Mouse (Mus musculus): ENCODE results near the gene Nectin1. TPM values are rescaled to one million over a fixed set of nuclear protein-coding genes. Genes with fewer than 3 reads are reported as not detected.
A peak's percentile ranks its signal among the peaks of the same experiment; 100 is the strongest.

The Nectin1 gene
- total RNA-seq (2014; rRNA removed) (29.5 and 43.7 TPM in 2 replicates), polyA plus RNA-seq (2015; fragmentation: Nextera tagmentation; extraction: Ambion mirVana) (7.2 and 11.8 TPM in 2 replicates)

DNA sequence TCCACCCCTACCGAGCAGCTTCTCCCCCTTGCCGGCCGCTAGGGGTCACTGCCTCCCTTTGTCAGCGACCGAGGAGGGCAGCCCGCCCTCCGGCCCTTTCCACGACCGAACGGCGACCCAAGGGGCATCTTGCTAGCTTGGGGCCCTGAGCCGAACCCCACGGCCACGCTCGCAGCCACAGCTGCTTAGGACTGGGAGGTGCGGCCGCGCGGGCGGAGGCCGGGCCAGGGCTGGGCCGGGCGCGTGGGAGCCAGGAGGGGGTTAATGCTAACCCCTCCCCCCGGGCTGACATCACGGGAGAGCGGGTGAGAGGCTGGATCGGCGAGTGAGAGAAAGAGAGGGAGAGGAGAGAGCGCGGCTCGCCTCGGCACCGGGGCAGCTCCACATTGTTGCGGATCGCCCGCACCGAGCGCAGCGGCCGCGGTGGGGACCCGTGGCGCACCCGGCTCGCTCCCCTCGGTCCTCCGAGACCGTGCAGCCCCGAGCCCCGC lies at the start of gene Nectin1:
Gene Nectin1, plus strand, starts transcription at position 338 of the 491 bp plus-strand sequence.
- ATAC-seq (peak; percentile 93), DNase-seq (peak; percentile 91)
- peak; percentile 93 for TF ChIP-seq CTCF (IDR thresholded peaks at IDR 0.05; ENCODE audit: low read depth)
- Histone ChIP-seq H3K9ac (peak within 1 kb of the TSS; percentile 88), H3K27ac (ENCODE audit: low read depth, low read length) (peak within 1 kb of the TSS; percentile 94), H3K4me3 (ENCODE audit: low read depth, low read length) (peak within 1 kb of the TSS; percentile 97), H3K9me3 (ENCODE audit: low read length) (no peaks in the 10 kb centered on the region), H3K4me2 (ENCODE audit: low read depth) (peak within 1 kb of the TSS; percentile 83), H3K27me3 (ENCODE audit: insufficient read depth, low read length) (no peaks in the 10 kb centered on the region), H3K4me1 (ENCODE audit: insufficient read depth) (peaks cover 21% of the 10 kb centered on the region), H3K36me3 (ENCODE audit: insufficient read depth) (no peaks in the 10 kb centered on the region)
- WGBS: 2% methylated on average over 49 of the region's 51 CpGs

DNA sequence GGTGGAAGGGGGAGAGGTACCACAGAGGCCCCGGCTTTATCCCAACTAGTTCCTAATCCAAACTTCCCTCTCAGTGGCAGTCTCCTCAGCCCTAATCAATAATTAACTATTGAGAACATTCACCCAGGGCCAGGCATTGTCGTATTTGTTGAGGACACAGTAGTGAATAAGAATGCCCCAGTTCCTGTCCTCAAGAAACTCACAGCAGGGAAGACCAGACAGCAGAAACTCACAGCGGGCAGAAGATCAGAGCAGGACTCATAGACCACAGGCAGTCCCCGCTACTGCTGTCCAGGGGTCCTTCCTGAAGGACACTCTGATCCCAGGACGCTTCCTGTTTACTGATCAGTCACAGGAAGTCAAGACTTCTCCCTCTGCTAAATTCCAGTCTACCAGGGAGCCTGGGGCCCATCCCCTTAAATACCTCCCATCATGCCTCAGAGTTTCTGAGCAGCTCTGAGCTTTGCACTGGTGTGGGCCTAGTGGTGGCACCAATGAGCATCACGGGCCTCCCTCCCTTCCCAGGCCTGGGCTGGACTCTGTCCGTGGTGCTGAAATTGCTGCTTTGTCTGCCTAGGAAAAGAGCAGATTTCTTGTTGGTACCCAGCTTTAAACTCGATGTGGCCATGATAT lies 45.6 kb upstream of the Nectin1 start:
- Histone ChIP-seq H3K36me3 (ENCODE audit: insufficient read depth) (no peaks in the 10 kb centered on the region), H3K27me3 (ENCODE audit: insufficient read depth, low read length) (no peaks in the 10 kb centered on the region), H3K4me3 (ENCODE audit: low read depth, low read length) (no peak overlapping the region), H3K4me1 (ENCODE audit: insufficient read depth) (0 out of 2 replicates have a peak, but pooled peaks cover 8% of the 10 kb centered on the region), H3K27ac (ENCODE audit: low read depth, low read length) (no peak overlapping the region), H3K4me2 (ENCODE audit: low read depth) (no peak overlapping the region), H3K9ac (no peak overlapping the region), H3K9me3 (ENCODE audit: low read length) (no peaks in the 10 kb centered on the region)
- no peak for ATAC-seq
- peak; percentile 21; the same call in 1 of the 2 replicates for TF ChIP-seq CTCF (IDR thresholded peaks at IDR 0.05; ENCODE audit: low read depth)
- 17% methylated on average over 8 of the region's 8 CpGs for WGBS
- DNase-seq: peak; percentile 54

DNA sequence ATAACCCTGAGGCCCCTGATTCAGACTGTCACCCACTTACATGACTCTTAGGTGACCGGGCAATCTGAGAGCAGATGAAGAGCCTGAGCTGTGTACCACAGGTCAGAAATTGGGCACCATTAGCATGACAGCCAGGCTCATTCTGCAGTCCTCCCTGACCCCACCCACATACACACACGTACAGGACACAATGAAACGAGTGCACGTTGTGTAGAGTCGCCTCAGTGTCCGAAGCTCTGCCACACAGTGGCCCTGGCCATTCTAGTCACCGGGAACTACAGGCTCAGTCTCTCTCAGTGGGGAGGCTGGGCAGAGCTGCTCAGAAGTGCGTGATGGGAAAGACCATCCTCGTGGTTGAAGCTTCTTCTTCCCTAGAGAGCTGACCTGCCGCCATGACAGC lies 44.9 kb upstream of the Nectin1 start:
- H3K9ac ChIP-seq: no peak overlapping the region
- no peaks in the 10 kb centered on the region for H3K9me3 ChIP-seq (ENCODE audit: low read length)
- no peak overlapping the region for H3K27ac ChIP-seq (ENCODE audit: low read depth, low read length)
- H3K36me3 ChIP-seq (ENCODE audit: insufficient read depth): no peaks in the 10 kb centered on the region
- H3K4me3 ChIP-seq (ENCODE audit: low read depth, low read length): no peak overlapping the region
- H3K27me3 ChIP-seq (ENCODE audit: insufficient read depth, low read length): no peaks in the 10 kb centered on the region
- no peak for ATAC-seq
- H3K4me1 ChIP-seq (ENCODE audit: insufficient read depth): 0 out of 2 replicates have a peak, but pooled peaks cover 8% of the 10 kb centered on the region
- no peak for DNase-seq
- H3K4me2 ChIP-seq (ENCODE audit: low read depth): no peak overlapping the region
- no peak for TF ChIP-seq CTCF (IDR thresholded peaks at IDR 0.05; ENCODE audit: low read depth)
- whole genome bisulfite sequencing: 81% methylated on average over 10 of the region's 10 CpGs

DNA sequence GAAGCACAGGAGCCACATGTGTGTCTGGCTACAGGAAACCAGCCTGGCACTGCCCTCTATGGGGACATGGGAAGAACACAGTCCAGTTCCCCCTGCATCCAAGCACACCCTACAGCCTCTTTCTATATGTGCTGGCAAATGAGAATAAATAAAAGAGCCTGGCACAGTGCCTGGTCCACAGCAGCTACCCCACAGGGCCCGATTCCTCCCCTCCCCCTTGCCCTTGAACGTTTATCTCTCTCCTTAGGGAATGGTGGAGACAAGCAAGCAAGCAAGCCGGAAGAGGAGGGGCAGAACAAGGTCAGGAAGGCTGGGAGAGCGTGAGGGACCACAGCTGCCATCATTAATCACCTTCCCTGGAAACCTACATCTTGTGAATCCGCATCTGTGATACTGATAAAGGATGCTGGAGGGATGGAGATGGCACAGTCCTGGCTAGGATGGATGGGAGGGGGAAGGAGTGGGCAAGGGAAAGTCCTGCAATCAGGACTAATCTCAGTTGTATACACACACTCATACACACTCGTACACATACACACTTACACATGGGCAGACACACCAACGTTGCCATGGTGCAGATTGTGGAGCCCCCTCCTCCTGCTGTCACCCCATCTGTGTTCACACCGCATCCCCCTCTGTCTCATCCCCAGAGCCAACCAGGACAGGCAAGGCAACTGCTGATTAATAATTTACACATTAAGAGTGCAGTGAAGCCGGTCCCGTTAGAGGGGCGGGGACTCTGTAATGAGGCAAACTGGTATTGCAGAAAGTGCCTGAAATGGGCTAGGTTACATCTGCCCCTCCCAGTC lies 44.2 kb upstream of the Nectin1 start:
- Histone ChIP-seq H3K36me3 (ENCODE audit: insufficient read depth) (no peaks in the 10 kb centered on the region), H3K9ac (no peak overlapping the region), H3K4me1 (ENCODE audit: insufficient read depth) (0 out of 2 replicates have a peak, but pooled peaks cover 8% of the 10 kb centered on the region), H3K9me3 (ENCODE audit: low read length) (no peaks in the 10 kb centered on the region), H3K4me2 (ENCODE audit: low read depth) (no peak overlapping the region), H3K27ac (ENCODE audit: low read depth, low read length) (peak overlapping the region; percentile 76), H3K27me3 (ENCODE audit: insufficient read depth, low read length) (no peaks in the 10 kb centered on the region), H3K4me3 (ENCODE audit: low read depth, low read length) (no peak overlapping the region)
- DNase-seq (peak; percentile 79), ATAC-seq (peak; percentile 80)
- 36% methylated on average over 11 of the region's 11 CpGs for WGBS
- peak; percentile 44 for TF ChIP-seq CTCF (IDR thresholded peaks at IDR 0.05; ENCODE audit: low read depth)

DNA sequence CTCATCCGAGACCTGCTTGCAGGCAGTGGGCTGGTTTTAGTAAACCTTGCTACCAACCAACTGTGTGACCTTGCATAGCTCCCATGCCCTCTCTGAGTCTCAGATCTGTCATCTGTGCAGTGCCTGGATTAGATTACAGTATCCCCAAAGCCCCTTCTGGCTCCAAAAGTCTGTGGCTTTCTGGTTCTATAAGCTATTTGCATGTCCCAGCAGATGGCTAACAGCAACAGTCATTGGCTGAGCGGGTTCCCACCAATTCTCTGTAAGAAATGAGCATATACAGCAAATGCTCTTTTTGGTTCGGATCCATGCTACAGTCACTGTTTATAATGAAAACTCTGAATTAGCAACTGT lies 43.6 kb upstream of the Nectin1 start:
- Histone ChIP-seq H3K4me3 (ENCODE audit: low read depth, low read length) (no peak overlapping the region), H3K27me3 (ENCODE audit: insufficient read depth, low read length) (no peaks in the 10 kb centered on the region), H3K36me3 (ENCODE audit: insufficient read depth) (no peaks in the 10 kb centered on the region), H3K9me3 (ENCODE audit: low read length) (no peaks in the 10 kb centered on the region), H3K4me1 (ENCODE audit: insufficient read depth) (0 out of 2 replicates have a peak, but pooled peaks cover 8% of the 10 kb centered on the region), H3K27ac (ENCODE audit: low read depth, low read length) (peak overlapping the region; percentile 76), H3K4me2 (ENCODE audit: low read depth) (no peak overlapping the region), H3K9ac (no peak overlapping the region)
- ATAC-seq: peak; percentile 83
- WGBS: 58% methylated on average over 3 of the region's 3 CpGs
- peak; percentile 88 for DNase-seq
- TF ChIP-seq CTCF (IDR thresholded peaks at IDR 0.05; ENCODE audit: low read depth): no peak

DNA sequence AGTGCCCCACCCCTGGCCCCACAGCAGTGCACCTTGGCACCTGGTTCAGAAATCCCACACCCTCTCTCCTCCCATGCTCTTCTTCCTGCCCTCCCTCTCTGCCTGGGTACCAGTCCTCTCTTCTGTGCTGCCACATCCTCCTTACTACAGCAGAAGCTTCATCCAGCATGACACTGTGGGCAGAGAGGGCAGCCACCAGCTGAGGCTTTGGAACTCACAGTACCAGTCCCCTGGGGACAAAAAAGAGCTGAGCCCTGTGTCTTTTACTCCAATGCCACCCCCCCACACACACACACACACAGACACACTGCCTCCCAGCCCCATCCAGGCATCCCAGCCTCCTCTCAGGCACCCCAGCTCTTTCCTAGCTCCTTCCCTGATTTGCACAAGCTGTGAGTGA lies 42.0 kb upstream of the Nectin1 start:
- Histone ChIP-seq H3K27ac (ENCODE audit: low read depth, low read length) (no peak overlapping the region), H3K9me3 (ENCODE audit: low read length) (no peaks in the 10 kb centered on the region), H3K36me3 (ENCODE audit: insufficient read depth) (no peaks in the 10 kb centered on the region), H3K4me2 (ENCODE audit: low read depth) (no peak overlapping the region), H3K4me1 (ENCODE audit: insufficient read depth) (0 out of 2 replicates have a peak, but pooled peaks cover 8% of the 10 kb centered on the region), H3K4me3 (ENCODE audit: low read depth, low read length) (no peak overlapping the region), H3K9ac (no peak overlapping the region), H3K27me3 (ENCODE audit: insufficient read depth, low read length) (no peaks in the 10 kb centered on the region)
- no peak for DNase-seq
- no peak for ATAC-seq
- no peak for TF ChIP-seq CTCF (IDR thresholded peaks at IDR 0.05; ENCODE audit: low read depth)

DNA sequence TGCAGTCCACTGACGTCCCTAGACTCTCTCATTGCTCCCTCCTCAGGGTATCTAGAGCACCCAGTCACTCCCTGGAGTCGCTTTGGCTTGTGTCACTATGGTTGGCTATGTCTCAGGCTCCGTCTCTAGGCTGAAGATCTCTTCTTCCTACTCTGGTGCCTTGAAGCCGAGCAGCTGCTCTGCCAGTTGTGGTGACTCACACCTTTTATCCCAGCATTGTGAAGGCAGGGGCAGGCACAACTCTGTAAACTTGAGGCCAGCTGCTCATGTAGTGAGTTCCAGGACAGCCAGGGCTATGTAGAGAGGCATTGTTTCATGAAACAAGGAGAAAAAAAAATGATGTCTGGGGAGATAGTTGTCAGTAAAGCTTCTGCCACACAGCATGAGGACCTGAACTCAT lies 36.2 kb upstream of the Nectin1 start:
- no peak for ATAC-seq
- Histone ChIP-seq H3K9me3 (ENCODE audit: low read length) (no peaks in the 10 kb centered on the region), H3K36me3 (ENCODE audit: insufficient read depth) (no peaks in the 10 kb centered on the region), H3K4me1 (ENCODE audit: insufficient read depth) (no peaks in the 10 kb centered on the region), H3K27ac (ENCODE audit: low read depth, low read length) (no peak overlapping the region), H3K4me2 (ENCODE audit: low read depth) (no peak overlapping the region), H3K27me3 (ENCODE audit: insufficient read depth, low read length) (no peaks in the 10 kb centered on the region), H3K9ac (no peak overlapping the region), H3K4me3 (ENCODE audit: low read depth, low read length) (no peak overlapping the region)
- 78% methylated on average over 4 of the region's 4 CpGs for WGBS
- DNase-seq: no peak
- TF ChIP-seq CTCF (IDR thresholded peaks at IDR 0.05; ENCODE audit: low read depth): no peak
